Mouse (Mus musculus) midbrain, embryonic 15.5 days (tissue): Measurements from ENCODE around the gene Chrna3. TPM values are rescaled to one million over a fixed set of nuclear protein-coding genes. Genes with fewer than 3 reads are reported as not detected.

Experiments
- ATAC-seq: fragments of 200-750 bp; cut with Nextera tagmentation; replicated peaks from 2 replicates; pipeline ENCODE4 v1.8.0; 2017; ENCODE audit warnings: moderate TSS enrichment
- H3K27ac ChIP-seq: fragments of 300-500 bp; sonication (generic); 2 replicates; pipeline ENCODE4 v1.5.1; 2015; ENCODE audit warnings: mild to moderate bottlenecking, inconsistent platforms
- H3K27me3 ChIP-seq: fragments of 300-500 bp; sonication (generic); replicated peaks from 2 replicates; pipeline ENCODE4 v1.6.1; 2015; ENCODE audit warnings: inconsistent platforms
- H3K36me3 ChIP-seq: fragments of 300-500 bp; sonication (generic); replicated peaks from 2 replicates; pipeline ENCODE4 v1.6.1; 2015; ENCODE audit warnings: inconsistent platforms
- H3K4me1 ChIP-seq: fragments of 300-500 bp; sonication (generic); 2 replicates; pipeline ENCODE4 v1.6.1; 2015; ENCODE audit warnings: inconsistent platforms
- H3K4me2 ChIP-seq: fragments of 300-500 bp; sonication (generic); 2 replicates; pipeline ENCODE4 v1.6.1; 2015; ENCODE audit warnings: inconsistent platforms, mild to moderate bottlenecking, moderate library complexity
- H3K4me3 ChIP-seq: fragments of 300-500 bp; sonication (generic); 2 replicates; pipeline ENCODE4 v1.5.1; 2015; ENCODE audit warnings: mild to moderate bottlenecking, inconsistent platforms
- H3K9ac ChIP-seq: fragments of 300-500 bp; sonication (generic); 2 replicates; pipeline ENCODE4 v1.6.1; 2015; ENCODE audit warnings: mild to moderate bottlenecking, inconsistent platforms
- H3K9me3 ChIP-seq: fragments of 300-500 bp; sonication (generic); 2 replicates; pipeline ENCODE4 v1.6.1; 2016; ENCODE audit warnings: inconsistent platforms
- WGBS: fragments of 180-500 bp; shearing (Covaris S2); methylation state at CpG from one replicate; pipeline ENCODE4 v1.1.7; 2015; ENCODE audit warnings: mixed read lengths; 5-methylcytosine and 5-hydroxymethylcytosine counted together
- polyA plus RNA-seq: library from polyadenylated mRNA; unstranded; fragments of >200 nt; fragmentation: Nextera tagmentation; extraction: Ambion mirVana; gene quantifications from 2 replicates; pipeline ENCODE4 v1.2.1, GENCODE M21; 2015

The Chrna3 gene
- polyA plus RNA-seq, 1 experiment from 2014 or later: 15.1 TPM

- no peak overlapping the region for H3K4me2 ChIP-seq
- no peaks in the 10 kb centered on the region for H3K36me3 ChIP-seq
- H3K4me3 ChIP-seq: no peak overlapping the region
- H3K4me1 ChIP-seq: no peaks in the 10 kb centered on the region
- no peak overlapping the region for H3K9ac ChIP-seq
- H3K27me3 ChIP-seq: no peaks in the 10 kb centered on the region
- no peak overlapping the region for H3K27ac ChIP-seq
- WGBS: 76% methylated on average over 8 of the region's 8 CpGs
- no peak for ATAC-seq
- no peaks in the 10 kb centered on the region for H3K9me3 ChIP-seq
Measured at GRCm38 (mm10) chr9:55038948-55039347, 12.6 kb upstream of the Chrna3 start.

- Histone ChIP-seq H3K9ac (no peak overlapping the region), H3K4me2 (no peak overlapping the region), H3K9me3 (no peaks in the 10 kb centered on the region), H3K27ac (no peak overlapping the region), H3K4me1 (peaks cover 1% of the 10 kb centered on the region), H3K4me3 (no peak overlapping the region), H3K36me3 (no peaks in the 10 kb centered on the region), H3K27me3 (0 out of 2 replicates have a peak, but pooled peaks cover 6% of the 10 kb centered on the region)
- 27% methylated on average over 6 of the region's 6 CpGs for WGBS
- peak; percentile 73 for ATAC-seq
Measured at GRCm38 (mm10) chr9:55031435-55032167, 5.2 kb upstream of the Chrna3 start.

- Histone ChIP-seq H3K9ac (peak overlapping the region; percentile 47), H3K4me1 (peaks cover 19% of the 10 kb centered on the region), H3K27ac (peak overlapping the region; percentile 26; the same call in 1 of the 2 replicates), H3K36me3 (no peaks in the 10 kb centered on the region), H3K9me3 (no peaks in the 10 kb centered on the region), H3K27me3 (peaks cover 26% of the 10 kb centered on the region), H3K4me2 (peak overlapping the region; percentile 78), H3K4me3 (peak overlapping the region; percentile 49)
- peak; percentile 71 for ATAC-seq
- 8% methylated on average over 38 of the region's 38 CpGs for WGBS
Measured at GRCm38 (mm10) chr9:55025534-55026274, 658 bp downstream of the Chrna3 start.

GRCm38 (mm10) chr9:55023902-55024583 lies 2.3 kb downstream of the Chrna3 start:
- Histone ChIP-seq H3K27me3 (peaks cover 26% of the 10 kb centered on the region), H3K9me3 (no peaks in the 10 kb centered on the region), H3K4me3 (no peak overlapping the region), H3K36me3 (no peaks in the 10 kb centered on the region), H3K27ac (no peak overlapping the region), H3K4me2 (no peak overlapping the region), H3K4me1 (peaks cover 19% of the 10 kb centered on the region), H3K9ac (no peak overlapping the region)
- no peak for ATAC-seq
- WGBS: 36% methylated on average over 13 of the region's 13 CpGs

- Histone ChIP-seq H3K27me3 (peaks cover 26% of the 10 kb centered on the region), H3K27ac (no peak overlapping the region), H3K4me1 (peaks cover 19% of the 10 kb centered on the region), H3K4me3 (no peak overlapping the region), H3K9me3 (no peaks in the 10 kb centered on the region), H3K4me2 (no peak overlapping the region), H3K36me3 (no peaks in the 10 kb centered on the region), H3K9ac (no peak overlapping the region)
- WGBS: 82% methylated on average over 5 of the region's 5 CpGs
- no peak for ATAC-seq
Measured at GRCm38 (mm10) chr9:55023326-55023725, 3.0 kb downstream of the Chrna3 start.

GRCm38 (mm10) chr9:55016926-55017325 lies 9.4 kb downstream of the Chrna3 start:
- Histone ChIP-seq H3K27ac (no peak overlapping the region), H3K4me2 (no peak overlapping the region), H3K27me3 (no peaks in the 10 kb centered on the region), H3K4me3 (no peak overlapping the region), H3K9ac (no peak overlapping the region), H3K9me3 (no peaks in the 10 kb centered on the region), H3K36me3 (0 out of 2 replicates have a peak, but pooled peaks cover 4% of the 10 kb centered on the region), H3K4me1 (no peaks in the 10 kb centered on the region)
- whole genome bisulfite sequencing: 85% methylated on average over 3 of the region's 3 CpGs
- no peak for ATAC-seq

GRCm38 (mm10) chr9:55010588-55011350 lies 15.6 kb downstream of the Chrna3 start:
- H3K27me3 ChIP-seq: no peaks in the 10 kb centered on the region
- no peak overlapping the region for H3K9ac ChIP-seq
- WGBS: 52% methylated on average over 6 of the region's 6 CpGs
- ATAC-seq: no peak
- no peak overlapping the region for H3K4me3 ChIP-seq
- 0 out of 2 replicates have a peak, but pooled peaks cover 4% of the 10 kb centered on the region for H3K36me3 ChIP-seq
- no peak overlapping the region for H3K27ac ChIP-seq
- no peak overlapping the region for H3K4me2 ChIP-seq
- H3K9me3 ChIP-seq: no peaks in the 10 kb centered on the region
- H3K4me1 ChIP-seq: no peaks in the 10 kb centered on the region

GRCm38 (mm10) chr9:55009692-55010091 lies 16.7 kb downstream of the Chrna3 start:
- ATAC-seq: no peak
- no peaks in the 10 kb centered on the region for H3K9me3 ChIP-seq

GRCm38 (mm10) chr9:55003609-55004008 lies 22.8 kb downstream of the Chrna3 start:
- Histone ChIP-seq H3K9me3 (no peaks in the 10 kb centered on the region), H3K9ac (no peak overlapping the region), H3K27me3 (no peaks in the 10 kb centered on the region), H3K4me3 (no peak overlapping the region), H3K4me2 (no peak overlapping the region), H3K36me3 (no peaks in the 10 kb centered on the region), H3K4me1 (no peaks in the 10 kb centered on the region), H3K27ac (no peak overlapping the region)
- ATAC-seq: no peak
- 63% methylated on average over 4 of the region's 4 CpGs for WGBS

More at GRCm38 (mm10) chr9:55009692-55010091, 16.7 kb downstream of the Chrna3 start:
- no peak overlapping the region for H3K4me2 ChIP-seq
- H3K4me1 ChIP-seq: no peaks in the 10 kb centered on the region
- H3K4me3 ChIP-seq: no peak overlapping the region
- no peak overlapping the region for H3K9ac ChIP-seq
- no peaks in the 10 kb centered on the region for H3K27me3 ChIP-seq
- H3K27ac ChIP-seq: no peak overlapping the region
- WGBS: 88% methylated on average over 2 of the region's 2 CpGs
- no peaks in the 10 kb centered on the region for H3K36me3 ChIP-seq

GRCm38 (mm10) chr9:54995645-54996044 lies 30.7 kb downstream of the Chrna3 start:
- no peak overlapping the region for H3K4me2 ChIP-seq

GRCm38 (mm10) chr9:54994381-54994780 lies 32.0 kb downstream of the Chrna3 start:
- Histone ChIP-seq H3K36me3 (no peaks in the 10 kb centered on the region), H3K9ac (no peak overlapping the region), H3K27ac (no peak overlapping the region), H3K4me3 (no peak overlapping the region), H3K27me3 (no peaks in the 10 kb centered on the region), H3K9me3 (no peaks in the 10 kb centered on the region), H3K4me1 (no peaks in the 10 kb centered on the region), H3K4me2 (no peak overlapping the region)
- 51% methylated on average over 3 of the region's 3 CpGs for WGBS
- ATAC-seq: no peak

More at GRCm38 (mm10) chr9:54995645-54996044, 30.7 kb downstream of the Chrna3 start:
- Histone ChIP-seq H3K4me3 (no peak overlapping the region), H3K36me3 (no peaks in the 10 kb centered on the region), H3K27me3 (no peaks in the 10 kb centered on the region), H3K9me3 (no peaks in the 10 kb centered on the region), H3K9ac (no peak overlapping the region), H3K4me1 (no peaks in the 10 kb centered on the region), H3K27ac (no peak overlapping the region)
- ATAC-seq: no peak
- 82% methylated on average over 3 of the region's 3 CpGs for WGBS
